Mouse (Mus musculus) myocyte (in vitro differentiated cells): ENCODE measurements around the gene Imp4. TPM values are rescaled to one million over a fixed set of nuclear protein-coding genes. Genes with fewer than 3 reads are reported as not detected.
A peak's percentile ranks its signal among the peaks of the same experiment; 100 is the strongest.

Source experiments
- H3K27me3 ChIP-seq: one replicate; pipeline ENCODE4 v1.6.1; 2011; ENCODE audit not compliant: control insufficient read depth, insufficient read depth, insufficient read length
- H3K36me3 ChIP-seq: one replicate; pipeline ENCODE4 v1.6.1; 2011; ENCODE audit not compliant: control insufficient read depth, insufficient read depth
- H3K4me2 ChIP-seq: one replicate; pipeline ENCODE4 v1.6.1; 2011; ENCODE audit warnings: low read depth, control low read depth
- H3K4me3 ChIP-seq: one replicate; pipeline ENCODE4 v1.5.1; 2011; ENCODE audit warnings: mild to moderate bottlenecking, control low read depth, moderate library complexity
- H3K79me2 ChIP-seq: one replicate; pipeline ENCODE4 v1.6.1; 2011; ENCODE audit not compliant: control insufficient read depth, insufficient read depth
- H3ac ChIP-seq: one replicate; pipeline ENCODE4 v1.6.1; 2011; ENCODE audit not compliant: control insufficient read depth, insufficient read length
- CEBPB ChIP-seq: IDR thresholded peaks from 2 replicates; pipeline ENCODE4 v1.6.1; 2011; ENCODE audit warnings: mild to moderate bottlenecking, moderate library complexity; ENCODE audit not compliant: poor library complexity, insufficient read depth, severe bottlenecking
- E2F4 ChIP-seq: IDR thresholded peaks from one replicate; pipeline ENCODE4 v1.6.1; 2011; ENCODE audit warnings: mild to moderate bottlenecking, control low read depth, moderate library complexity; ENCODE audit not compliant: insufficient read depth
- MAX ChIP-seq: IDR thresholded peaks from one replicate; pipeline ENCODE4 v1.6.1; 2011; ENCODE audit warnings: low read depth, mild to moderate bottlenecking, control low read depth
- MYOD1 ChIP-seq, 3 experiments: IDR thresholded peaks; one replicate each; pipeline ENCODE4 v1.6.1; 2011; ENCODE audit warnings: control low read depth in 2 of 3, low read depth in 2 of 3, mild to moderate bottlenecking in 2 of 3, moderate library complexity in 1 of 3; ENCODE audit not compliant: insufficient read length in 2 of 3, control insufficient read depth in 1 of 3
- MYOG ChIP-seq, 3 experiments: IDR thresholded peaks; one replicate each; pipeline ENCODE4 v1.6.1; 2011; ENCODE audit warnings: control low read depth in 2 of 3, low read depth in 2 of 3, mild to moderate bottlenecking in 2 of 3; ENCODE audit not compliant: insufficient read length in 2 of 3, control insufficient read depth in 1 of 3, insufficient read depth in 1 of 3
- POLR2A ChIP-seq: IDR thresholded peaks from one replicate; pipeline ENCODE4 v1.6.1; 2011; ENCODE audit warnings: low read depth, mild to moderate bottlenecking, control low read depth, moderate library complexity; ENCODE audit not compliant: insufficient read length
- POLR2AphosphoS2 ChIP-seq: IDR thresholded peaks from one replicate; pipeline ENCODE4 v1.6.1; 2011; ENCODE audit warnings: low read depth, control low read depth; ENCODE audit not compliant: insufficient read length
- REST ChIP-seq: IDR thresholded peaks from one replicate; pipeline ENCODE4 v1.6.1; 2011; ENCODE audit warnings: mild to moderate bottlenecking, control low read depth, moderate library complexity; ENCODE audit not compliant: insufficient read depth, insufficient read length
- SRF ChIP-seq: IDR thresholded peaks from one replicate; pipeline ENCODE4 v1.6.1; 2011; ENCODE audit warnings: low read depth; ENCODE audit not compliant: control insufficient read depth, insufficient read length
- TCF12 ChIP-seq: IDR thresholded peaks from one replicate; pipeline ENCODE4 v1.6.1; 2011; ENCODE audit warnings: mild to moderate bottlenecking, control low read depth; ENCODE audit not compliant: poor library complexity, insufficient read depth, severe bottlenecking
- TCF3 ChIP-seq: IDR thresholded peaks from one replicate; pipeline ENCODE4 v1.6.1; 2011; ENCODE audit warnings: low read depth, control low read depth; ENCODE audit not compliant: insufficient read length
- USF1 ChIP-seq: IDR thresholded peaks from one replicate; pipeline ENCODE4 v1.6.1; 2011; ENCODE audit warnings: low read depth, mild to moderate bottlenecking, control low read depth, moderate library complexity
- polyA plus RNA-seq: library from polyadenylated mRNA; unstranded; fragments of >200 nt; fragmentation: generic; extraction: Trizol; gene quantifications from one replicate; pipeline ENCODE4 v1.2.1, GENCODE M21; 2012; ENCODE audit warnings: missing spikeins

Imp4 gene
- polyA plus RNA-seq, 1 experiment: 40.7 TPM

GRCm38 (mm10) chr1:34439961-34440630, 445 bp downstream of the Imp4 start:
- H3K4me2 ChIP-seq: peak overlapping the region; percentile 85
- H3K4me3 ChIP-seq: peak overlapping the region; percentile 94
- peaks cover 18% of the 10 kb centered on the region for H3K79me2 ChIP-seq
- TF ChIP-seq POLR2A (no peak), CEBPB (no peak), MYOD1 (IDR thresholded peaks at IDR 0.05; ENCODE audit: control insufficient read depth in 1 of 3, insufficient read length in 2 of 3, low read depth in 2 of 3) (no peak), SRF (no peak), TCF3 (no peak), USF1 (no peak), MYOG (IDR thresholded peaks at IDR 0.05; ENCODE audit: control insufficient read depth in 1 of 3, insufficient read depth in 1 of 3, insufficient read length in 2 of 3, low read depth in 2 of 3) (no peak), POLR2AphosphoS2 (no peak), MAX (no peak), E2F4 (no peak), REST (no peak), TCF12 (no peak)
- H3K36me3 ChIP-seq: peaks cover 18% of the 10 kb centered on the region
- H3K27me3 ChIP-seq: no peaks in the 10 kb centered on the region
- H3ac ChIP-seq: peak overlapping the region; percentile 51

GRCm38 (mm10) chr1:34443124-34443523, 3.5 kb downstream of the Imp4 start:
- no peak overlapping the region for H3K4me3 ChIP-seq
- peaks cover 18% of the 10 kb centered on the region for H3K79me2 ChIP-seq
- H3K36me3 ChIP-seq: peaks cover 40% of the 10 kb centered on the region
- no peak overlapping the region for H3K4me2 ChIP-seq
- no peak overlapping the region for H3ac ChIP-seq
- H3K27me3 ChIP-seq: no peaks in the 10 kb centered on the region
- no peak for TF ChIP-seq POLR2AphosphoS2
- no peak for TF ChIP-seq POLR2A
- TF ChIP-seq MYOG (IDR thresholded peaks at IDR 0.05; ENCODE audit: control insufficient read depth in 1 of 3, insufficient read depth in 1 of 3, insufficient read length in 2 of 3, low read depth in 2 of 3): no peak
- TF ChIP-seq CEBPB: no peak
- TF ChIP-seq USF1: no peak
- no peak for TF ChIP-seq TCF12
- no peak for TF ChIP-seq MYOD1 (IDR thresholded peaks at IDR 0.05; ENCODE audit: control insufficient read depth in 1 of 3, insufficient read length in 2 of 3, low read depth in 2 of 3)
- TF ChIP-seq MAX: no peak
- TF ChIP-seq REST: no peak
- TF ChIP-seq TCF3: no peak
- no peak for TF ChIP-seq E2F4
- TF ChIP-seq SRF: no peak

- TF ChIP-seq TCF12 (no peak), MAX (no peak), TCF3 (no peak), POLR2AphosphoS2 (no peak), MYOD1 (IDR thresholded peaks at IDR 0.05; ENCODE audit: control insufficient read depth in 1 of 3, insufficient read length in 2 of 3, low read depth in 2 of 3) (no peak), E2F4 (no peak), MYOG (IDR thresholded peaks at IDR 0.05; ENCODE audit: control insufficient read depth in 1 of 3, insufficient read depth in 1 of 3, insufficient read length in 2 of 3, low read depth in 2 of 3) (no peak), POLR2A (no peak), SRF (no peak), USF1 (no peak), CEBPB (no peak), REST (no peak)
- H3K27me3 ChIP-seq: peaks cover 26% of the 10 kb centered on the region
Observed at GRCm38 (mm10) chr1:34458431-34458830, 18.8 kb downstream of the Imp4 start.

GRCm38 (mm10) chr1:34459284-34460060, 19.8 kb downstream of the Imp4 start, which contains the start of gene Ptpn18:
Gene Ptpn18 (plus strand): TSS chr1:34459762.
- Histone ChIP-seq H3K4me3 (peak within 1 kb of the TSS; percentile 21), H3ac (no peak within 1 kb of the TSS), H3K27me3 (peaks cover 22% of the 10 kb centered on the region), H3K4me2 (peak within 1 kb of the TSS; percentile 99), H3K36me3 (no peaks in the 10 kb centered on the region), H3K79me2 (no peaks in the 10 kb centered on the region)
- TF ChIP-seq MYOD1 (IDR thresholded peaks at IDR 0.05; ENCODE audit: control insufficient read depth in 1 of 3, insufficient read length in 2 of 3, low read depth in 2 of 3): no peak
- TF ChIP-seq MYOG (IDR thresholded peaks at IDR 0.05; ENCODE audit: control insufficient read depth in 1 of 3, insufficient read depth in 1 of 3, insufficient read length in 2 of 3, low read depth in 2 of 3): peak in 1 of 3 experiments; percentile 14
- no peak for TF ChIP-seq USF1
- no peak for TF ChIP-seq TCF12
- no peak for TF ChIP-seq E2F4

More at GRCm38 (mm10) chr1:34458431-34458830, 18.8 kb downstream of the Imp4 start:
- Histone ChIP-seq H3ac (no peak overlapping the region), H3K36me3 (no peaks in the 10 kb centered on the region), H3K4me3 (no peak overlapping the region), H3K79me2 (no peaks in the 10 kb centered on the region), H3K4me2 (no peak overlapping the region)

GRCm38 (mm10) chr1:34460061-34460441, 20.4 kb downstream of the Imp4 start:
- H3K27me3 ChIP-seq: peaks cover 22% of the 10 kb centered on the region
- peak overlapping the region; percentile 21 for H3K4me3 ChIP-seq
- no peaks in the 10 kb centered on the region for H3K36me3 ChIP-seq
- H3K79me2 ChIP-seq: no peaks in the 10 kb centered on the region
- peak overlapping the region; percentile 99 for H3K4me2 ChIP-seq
- H3ac ChIP-seq: no peak overlapping the region
- TF ChIP-seq USF1: no peak
- no peak for TF ChIP-seq POLR2AphosphoS2
- no peak for TF ChIP-seq E2F4
- no peak for TF ChIP-seq POLR2A
- no peak for TF ChIP-seq CEBPB
- no peak for TF ChIP-seq TCF3
- TF ChIP-seq MYOD1 (IDR thresholded peaks at IDR 0.05; ENCODE audit: control insufficient read depth in 1 of 3, insufficient read length in 2 of 3, low read depth in 2 of 3): no peak
- no peak for TF ChIP-seq SRF
- TF ChIP-seq TCF12: no peak
- TF ChIP-seq MYOG (IDR thresholded peaks at IDR 0.05; ENCODE audit: control insufficient read depth in 1 of 3, insufficient read depth in 1 of 3, insufficient read length in 2 of 3, low read depth in 2 of 3): no peak
- no peak for TF ChIP-seq MAX
- TF ChIP-seq REST: no peak
